Mouse (Mus musculus) forebrain, postnatal 0 days (tissue): ENCODE measurements around the gene Slc25a39. TPM values are rescaled to one million over a fixed set of nuclear protein-coding genes. Genes with fewer than 3 reads are reported as not detected.

Experiments used
- ATAC-seq: fragments of 200-750 bp; cut with Nextera tagmentation; 2 replicates; pipeline ENCODE4 v1.8.0; 2017; ENCODE audit warnings: mild to moderate bottlenecking, moderate library complexity
- DNase-seq: peaks from one replicate; pipeline ENCODE4 v3.0.0-alpha.2; 2015
- H3K27ac ChIP-seq: fragments of 300-500 bp; sonication (generic); 2 replicates; pipeline ENCODE4 v1.5.1; 2014; ENCODE audit warnings: low read depth, mild to moderate bottlenecking, antibody characterized with exemption, low read length, moderate library complexity, mixed read lengths
- H3K27me3 ChIP-seq: fragments of 300-500 bp; sonication (generic); 2 replicates; pipeline ENCODE4 v1.6.1; 2014; ENCODE audit warnings: mild to moderate bottlenecking, low read length, mixed read lengths; ENCODE audit not compliant: insufficient read depth
- H3K36me3 ChIP-seq: fragments of 300-500 bp; sonication (generic); 2 replicates; pipeline ENCODE4 v1.6.1; 2014; ENCODE audit warnings: mild to moderate bottlenecking, moderate library complexity; ENCODE audit not compliant: insufficient read depth
- H3K4me1 ChIP-seq: fragments of 300-500 bp; sonication (generic); 2 replicates; pipeline ENCODE4 v1.6.1; 2014; ENCODE audit warnings: antibody characterized with exemption; ENCODE audit not compliant: insufficient read depth
- H3K4me2 ChIP-seq: fragments of 300-500 bp; sonication (generic); 2 replicates; pipeline ENCODE4 v1.6.1; 2014; ENCODE audit warnings: low read depth, mild to moderate bottlenecking, moderate library complexity
- H3K4me3 ChIP-seq: fragments of 300-500 bp; sonication (generic); 2 replicates; pipeline ENCODE4 v1.5.1; 2014; ENCODE audit warnings: low read depth, low read length, mixed read lengths
- H3K9ac ChIP-seq: fragments of 300-500 bp; sonication (generic); 2 replicates; pipeline ENCODE4 v1.6.1; 2014; ENCODE audit warnings: mild to moderate bottlenecking
- H3K9me3 ChIP-seq: fragments of 300-500 bp; sonication (generic); 2 replicates; pipeline ENCODE4 v1.6.1; 2016; ENCODE audit warnings: low read length
- CTCF ChIP-seq: sonication (generic); IDR thresholded peaks from 2 replicates; pipeline ENCODE4 v1.5.1; 2016; ENCODE audit warnings: antibody characterized with exemption, control low read depth, low read depth
- WGBS: fragments of 180-500 bp; shearing (Covaris S2); extraction: QIAGEN DNeasy Blood & Tissue Kit; methylation state at CpG from one replicate; pipeline ENCODE4 v1.1.7; 2014; 5-methylcytosine and 5-hydroxymethylcytosine counted together
- polyA plus RNA-seq: library from polyadenylated mRNA; unstranded; fragments of >200 nt; fragmentation: Nextera tagmentation; extraction: Ambion mirVana; gene quantifications from 2 replicates; pipeline ENCODE4 v1.2.1, GENCODE M21; 2015
- total RNA-seq: library from RNA; depleted of rRNA; stranded (reverse); fragments of >200 nt; gene quantifications from 2 replicates; pipeline ENCODE4 v1.2.3, GENCODE M21; 2014

Gene Slc25a39
- total and polyA plus RNA-seq, 2 experiments from 2014 or later, result 114 to 129 TPM

GRCm38 (mm10) chr11:102385075-102385474, 22.7 kb downstream of the Slc25a39 start:
- H3K27ac ChIP-seq, result no peak overlapping the region
- H3K9ac ChIP-seq, result no peak overlapping the region
- no peaks in the 10 kb centered on the region for H3K4me1 ChIP-seq
- no peak for ATAC-seq
- 48% methylated on average over 4 of the region's 4 CpGs for WGBS
- no peak overlapping the region for H3K4me3 ChIP-seq
- no peaks in the 10 kb centered on the region for H3K9me3 ChIP-seq
- no peaks in the 10 kb centered on the region for H3K27me3 ChIP-seq
- no peak overlapping the region for H3K4me2 ChIP-seq
- DNase-seq, result no peak
- TF ChIP-seq CTCF, result no peak
- no peaks in the 10 kb centered on the region for H3K36me3 ChIP-seq

GRCm38 (mm10) chr11:102384418-102384817, 23.3 kb downstream of the Slc25a39 start:
- 48% methylated on average over 2 of the region's 2 CpGs for WGBS
- H3K36me3 ChIP-seq, result no peaks in the 10 kb centered on the region
- H3K9me3 ChIP-seq, result no peaks in the 10 kb centered on the region
- no peak overlapping the region for H3K27ac ChIP-seq
- DNase-seq (peak; percentile 73), ATAC-seq (no peak)
- no peak overlapping the region for H3K4me3 ChIP-seq
- no peak for TF ChIP-seq CTCF
- no peaks in the 10 kb centered on the region for H3K4me1 ChIP-seq
- H3K9ac ChIP-seq, result no peak overlapping the region
- H3K4me2 ChIP-seq, result no peak overlapping the region
- H3K27me3 ChIP-seq, result no peaks in the 10 kb centered on the region

- Histone ChIP-seq H3K4me3 (no peak overlapping the region), H3K9me3 (no peaks in the 10 kb centered on the region), H3K36me3 (no peaks in the 10 kb centered on the region), H3K27ac (no peak overlapping the region), H3K4me2 (no peak overlapping the region), H3K4me1 (no peaks in the 10 kb centered on the region), H3K27me3 (no peaks in the 10 kb centered on the region), H3K9ac (no peak overlapping the region)
- TF ChIP-seq CTCF, result no peak
- DNase-seq (no peak), ATAC-seq (no peak)
- 92% methylated on average over 1 of the region's 1 CpGs for WGBS
Measured at GRCm38 (mm10) chr11:102383365-102384136, 24.2 kb downstream of the Slc25a39 start.

- WGBS, result 94% methylated on average over 3 of the region's 3 CpGs
- no peak overlapping the region for H3K4me2 ChIP-seq
- H3K27ac ChIP-seq, result no peak overlapping the region
- no peak overlapping the region for H3K4me3 ChIP-seq
- H3K9ac ChIP-seq, result no peak overlapping the region
- no peaks in the 10 kb centered on the region for H3K4me1 ChIP-seq
- H3K36me3 ChIP-seq, result no peaks in the 10 kb centered on the region
- DNase-seq (no peak), ATAC-seq (no peak)
- H3K27me3 ChIP-seq, result no peaks in the 10 kb centered on the region
- H3K9me3 ChIP-seq, result no peaks in the 10 kb centered on the region
- no peak for TF ChIP-seq CTCF
Measured at GRCm38 (mm10) chr11:102382794-102383193, 25.0 kb downstream of the Slc25a39 start.

GRCm38 (mm10) chr11:102381341-102382100, 26.2 kb downstream of the Slc25a39 start:
- H3K36me3 ChIP-seq, result no peaks in the 10 kb centered on the region
- DNase-seq, result no peak

GRCm38 (mm10) chr11:102380091-102380490, 27.7 kb downstream of the Slc25a39 start:
- 72% methylated on average over 5 of the region's 5 CpGs for WGBS
- H3K27ac ChIP-seq, result no peak overlapping the region

More at GRCm38 (mm10) chr11:102381341-102382100, 26.2 kb downstream of the Slc25a39 start:
- 50% methylated on average over 4 of the region's 4 CpGs for WGBS
- Histone ChIP-seq H3K4me2 (no peak overlapping the region), H3K4me1 (no peaks in the 10 kb centered on the region), H3K27me3 (no peaks in the 10 kb centered on the region), H3K9ac (no peak overlapping the region), H3K4me3 (no peak overlapping the region), H3K27ac (no peak overlapping the region), H3K9me3 (no peaks in the 10 kb centered on the region)
- TF ChIP-seq CTCF, result no peak
- ATAC-seq, result no peak

GRCm38 (mm10) chr11:102377186-102377585, 30.6 kb downstream of the Slc25a39 start:
- TF ChIP-seq CTCF, result peak; percentile 35
- DNase-seq (no peak), ATAC-seq (no peak)
- H3K9ac ChIP-seq, result no peak overlapping the region
- H3K4me1 ChIP-seq, result no peaks in the 10 kb centered on the region
- 68% methylated on average over 12 of the region's 12 CpGs for WGBS
- H3K9me3 ChIP-seq, result no peaks in the 10 kb centered on the region
- no peak overlapping the region for H3K27ac ChIP-seq
- H3K27me3 ChIP-seq, result no peaks in the 10 kb centered on the region
- no peak overlapping the region for H3K4me3 ChIP-seq
- no peak overlapping the region for H3K4me2 ChIP-seq
- H3K36me3 ChIP-seq, result no peaks in the 10 kb centered on the region

More at GRCm38 (mm10) chr11:102380091-102380490, 27.7 kb downstream of the Slc25a39 start:
- Histone ChIP-seq H3K4me1 (no peaks in the 10 kb centered on the region), H3K9ac (no peak overlapping the region), H3K36me3 (no peaks in the 10 kb centered on the region), H3K4me2 (no peak overlapping the region), H3K4me3 (no peak overlapping the region), H3K27me3 (no peaks in the 10 kb centered on the region), H3K9me3 (no peaks in the 10 kb centered on the region)
- DNase-seq (no peak), ATAC-seq (no peak)
- no peak for TF ChIP-seq CTCF
